In genomic region chr3:146571341-146571740, GRCm38 (mm10) we compare ENCODE assay signal across 34 mouse cellular contexts. TPM values are rescaled to one million over a fixed set of nuclear protein-coding genes. Genes with fewer than 3 reads are reported as not detected.
A peak's percentile ranks its signal among the peaks of the same experiment; 100 is the strongest.
DNase-seq lines count a peak whose midpoint lies in the region; ATAC-seq and TF ChIP-seq lines count a peak whose summit lies in the region.
"Had no signal": no experiment of that assay in that cellular context is flagged by ENCODE, and none has a peak within 500 bp of the region (broad histone marks: within the 10 kb centered on the region; RNA-seq: fewer than 3 reads in every experiment).

No protein-coding gene starts in this region.

- H3K36me3 ChIP-seq in forebrain, embryonic 14.5 days (ENCODE audit: control insufficient read depth, insufficient read depth, low read length): no peaks in the 10 kb centered on the region
- H3K36me3 ChIP-seq in forebrain, embryonic 11.5 days (ENCODE audit: control insufficient read depth, insufficient read depth, low read length): no peaks in the 10 kb centered on the region
- H3K36me3 ChIP-seq: embryonic facial prominence, embryonic 10.5 days; forebrain, embryonic 10.5 days; hindbrain, embryonic 13.5 days; kidney, embryonic 15.5 days; limb, embryonic 12.5 days; midbrain, embryonic 13.5 days had no signal

- DNase-seq in forebrain, embryonic 14.5 days (ENCODE audit: low spot score): no peak
- no peak for DNase-seq in forebrain, embryonic 11.5 days (ENCODE audit: low spot score)
- DNase-seq in lung, postnatal 10 days: peak; percentile 34
- DNase-seq in lung, adult 2 months: no peak
- peak; percentile 38 for DNase-seq in brain, embryonic 14.5 days (ENCODE audit: low read depth)
- DNase-seq in embryo, embryonic 9.5 days (ENCODE audit: extremely low spot score): no peak
- DNase-seq in ovary, postnatal 36 days (ENCODE audit: low spot score): no peak
- DNase-seq: cerebellum, adult 18-20 months; cerebellum, postnatal 25 days; gastrocnemius, postnatal 36 days; heart, postnatal 36 days; kidney, adult 11 months; kidney, postnatal 36 days; layer of hippocampus, postnatal 36 days; right cerebral cortex, postnatal 14 days; spleen, adult 18-20 months had no signal

- TF ChIP-seq CTCF in lung, adult 2 months (IDR thresholded peaks at IDR 0.05; ENCODE audit: insufficient read depth, low read length): no peak
- no peak for TF ChIP-seq CTCF in brain, embryonic 14.5 days (IDR thresholded peaks at IDR 0.05; ENCODE audit: borderline replicate concordance, extremely low read depth, insufficient read depth, insufficient read length)

- H3K9me3 ChIP-seq in forebrain, embryonic 14.5 days (replicated peaks; ENCODE audit: control insufficient read depth, low read length): no peaks in the 10 kb centered on the region
- H3K9me3 ChIP-seq in forebrain, embryonic 11.5 days (ENCODE audit: control insufficient read depth, low read length): no peaks in the 10 kb centered on the region
- H3K9me3 ChIP-seq: embryonic facial prominence, embryonic 10.5 days; forebrain, embryonic 10.5 days; hindbrain, embryonic 13.5 days; kidney, embryonic 15.5 days; limb, embryonic 12.5 days; megakaryocyte, embryonic 14.5 days; midbrain, embryonic 13.5 days had no signal

- H3K27ac ChIP-seq in forebrain, embryonic 14.5 days (ENCODE audit: low read depth, low read length): no peak overlapping the region
- no peak overlapping the region for H3K27ac ChIP-seq in forebrain, embryonic 11.5 days (ENCODE audit: low read depth, low read length)
- H3K27ac ChIP-seq: embryonic facial prominence, embryonic 10.5 days; forebrain, embryonic 10.5 days; hindbrain, embryonic 13.5 days; kidney, embryonic 15.5 days; limb, embryonic 12.5 days; midbrain, embryonic 13.5 days had no signal

- H3K27me3 ChIP-seq in forebrain, embryonic 14.5 days (replicated peaks; ENCODE audit: control insufficient read depth, insufficient read depth, low read length): no peaks in the 10 kb centered on the region
- no peaks in the 10 kb centered on the region for H3K27me3 ChIP-seq in forebrain, embryonic 11.5 days (ENCODE audit: control insufficient read depth, insufficient read depth, low read length)
- H3K27me3 ChIP-seq: hindbrain, embryonic 13.5 days; kidney, embryonic 15.5 days; limb, embryonic 12.5 days; midbrain, embryonic 13.5 days had no signal

- no peak overlapping the region for H3K4me3 ChIP-seq in forebrain, embryonic 14.5 days (ENCODE audit: low read depth, low read length)
- no peak overlapping the region for H3K4me3 ChIP-seq in forebrain, embryonic 11.5 days (ENCODE audit: low read depth, low read length)
- no peak overlapping the region for H3K4me3 ChIP-seq in lung, adult 2 months (replicated peaks; ENCODE audit: extremely low read depth, low read depth, low read length)
- H3K4me3 ChIP-seq: embryonic facial prominence, embryonic 10.5 days; forebrain, embryonic 10.5 days; hindbrain, embryonic 13.5 days; kidney, embryonic 15.5 days; limb, embryonic 12.5 days; megakaryocyte, embryonic 14.5 days; midbrain, embryonic 13.5 days had no signal

- 62% methylated on average over 1 of the region's 1 CpGs for WGBS in forebrain, embryonic 14.5 days
- WGBS in forebrain, embryonic 11.5 days: 79% methylated on average over 1 of the region's 1 CpGs
- 38% methylated on average over 1 of the region's 1 CpGs for WGBS in lung, adult 2 months

- H3K9ac ChIP-seq in forebrain, embryonic 14.5 days (ENCODE audit: low read length): no peak overlapping the region
- H3K9ac ChIP-seq in forebrain, embryonic 11.5 days (ENCODE audit: low read length): no peak overlapping the region
- H3K9ac ChIP-seq: hindbrain, embryonic 13.5 days; kidney, embryonic 15.5 days; limb, embryonic 12.5 days; midbrain, embryonic 13.5 days had no signal

- H3K4me1 ChIP-seq in forebrain, embryonic 14.5 days (ENCODE audit: control insufficient read depth, insufficient read depth, low read length): no peaks in the 10 kb centered on the region
- H3K4me1 ChIP-seq in forebrain, embryonic 11.5 days (replicated peaks; ENCODE audit: control insufficient read depth, insufficient read depth, low read length): no peaks in the 10 kb centered on the region
- no peaks in the 10 kb centered on the region for H3K4me1 ChIP-seq in lung, adult 2 months (ENCODE audit: control insufficient read depth, insufficient read depth, low read length)
- H3K4me1 ChIP-seq: forebrain, embryonic 10.5 days; hindbrain, embryonic 13.5 days; kidney, embryonic 15.5 days; limb, embryonic 12.5 days; midbrain, embryonic 13.5 days had no signal

- 0 out of 2 replicates have a peak, but pooled peaks have one; percentile 44 for ATAC-seq in forebrain, embryonic 14.5 days
- ATAC-seq in forebrain, embryonic 11.5 days (replicated peaks; ENCODE audit: low FRiP score): no peak
- ATAC-seq in megakaryocyte progenitor cell, adult 5-6 weeks (replicated peaks; ENCODE audit: poor library complexity): peak; percentile 69
- ATAC-seq: midbrain, embryonic 13.5 days had no signal

- no peak overlapping the region for H3K4me2 ChIP-seq in forebrain, embryonic 14.5 days (ENCODE audit: low read length)
- H3K4me2 ChIP-seq in forebrain, embryonic 11.5 days (ENCODE audit: low read depth, low read length, severe bottlenecking): no peak overlapping the region
- H3K4me2 ChIP-seq: hindbrain, embryonic 13.5 days; kidney, embryonic 15.5 days; limb, embryonic 12.5 days; midbrain, embryonic 13.5 days had no signal

- no peak for TF ChIP-seq POLR2A in lung, adult 2 months (IDR thresholded peaks at IDR 0.05; ENCODE audit: borderline replicate concordance, extremely low read depth, low read depth, low read length)
- TF ChIP-seq POLR2A in brain, embryonic 14.5 days (IDR thresholded peaks at IDR 0.05; ENCODE audit: borderline replicate concordance, extremely low read depth, insufficient read depth, insufficient read length, poor library complexity, severe bottlenecking): no peak

RNA-seq across cellular contexts. Expression of gene Uox, which starts 1.1 kb away (rescaled TPM):
- not detected in 2 replicates for polyA plus RNA-seq in forebrain, embryonic 14.5 days (2014; fragmentation: Nextera tagmentation; extraction: Ambion mirVana)
- not detected in 2 replicates for polyA plus RNA-seq in forebrain, embryonic 11.5 days (2014; fragmentation: Nextera tagmentation; extraction: Ambion mirVana)
- 0.40 and 0.82 TPM in 2 replicates for polyA plus RNA-seq in lung, adult 2 months (2012; rRNA removed)
- not detected in 2 replicates for polyA plus RNA-seq in brain, embryonic 14.5 days (2012; rRNA removed)
- total RNA-seq in megakaryocyte progenitor cell, adult 5-6 weeks (2015): not detected in 2 replicates
- total RNA-seq in megakaryocyte progenitor cell, adult 5-6 weeks (2017): not detected in 2 replicates
- total RNA-seq: heart, adult 8-10 months; heart, postnatal 36 days; monocyte, adult 5-6 weeks had no signal
- polyA plus RNA-seq: embryonic facial prominence, embryonic 10.5 days; forebrain, embryonic 10.5 days; heart, embryonic 14.5 days; hindbrain, embryonic 13.5 days; limb, embryonic 12.5 days; midbrain, embryonic 13.5 days; neural tube, embryonic 11.5 days had no signal

RNA-seq across cellular contexts. Expression of gene Dnase2b, which starts 44.1 kb away (rescaled TPM):
- not detected in 2 replicates for polyA plus RNA-seq in forebrain, embryonic 14.5 days (2014; fragmentation: Nextera tagmentation; extraction: Ambion mirVana)
- not detected in 2 replicates for polyA plus RNA-seq in forebrain, embryonic 11.5 days (2014; fragmentation: Nextera tagmentation; extraction: Ambion mirVana)
- polyA plus RNA-seq in lung, adult 2 months (2012; rRNA removed): 0.04 TPM in 1 of 2 replicates, not detected in the other
- not detected in 2 replicates for polyA plus RNA-seq in brain, embryonic 14.5 days (2012; rRNA removed)
- total RNA-seq in megakaryocyte progenitor cell, adult 5-6 weeks (2015): not detected in 2 replicates
- total RNA-seq in megakaryocyte progenitor cell, adult 5-6 weeks (2017): 0.14 TPM in 1 of 2 replicates, not detected in the other
- total RNA-seq: adrenal gland, postnatal 36 days; gastrocnemius, adult 18-20 months; gastrocnemius, postnatal 36 days; heart, adult 8-10 months; heart, postnatal 36 days; layer of hippocampus, adult 8-10 months; layer of hippocampus, postnatal 36 days; left cerebral cortex, postnatal 14 days had no signal
- polyA plus RNA-seq: embryonic facial prominence, embryonic 10.5 days; forebrain, embryonic 10.5 days; heart, embryonic 14.5 days; hindbrain, embryonic 13.5 days; limb, embryonic 12.5 days; lung, embryonic 16.5 days; midbrain, embryonic 13.5 days; neural tube, embryonic 11.5 days; testis, adult 2 months had no signal

RNA-seq across cellular contexts. Expression of gene Rpf1, which starts 50.1 kb away (rescaled TPM):
- 60.2 and 64.3 TPM in 2 replicates for polyA plus RNA-seq in forebrain, embryonic 14.5 days (2014; fragmentation: Nextera tagmentation; extraction: Ambion mirVana)
- 70.0 and 72.8 TPM in 2 replicates for polyA plus RNA-seq in forebrain, embryonic 11.5 days (2014; fragmentation: Nextera tagmentation; extraction: Ambion mirVana)
- 7.0 and 10.4 TPM in 2 replicates for polyA plus RNA-seq in lung, adult 2 months (2012; rRNA removed)
- polyA plus RNA-seq in brain, embryonic 14.5 days (2012; rRNA removed): 33.3 and 38.0 TPM in 2 replicates
- 81.7 and 81.8 TPM in 2 replicates for total RNA-seq in megakaryocyte progenitor cell, adult 5-6 weeks (2015)
- total RNA-seq in megakaryocyte progenitor cell, adult 5-6 weeks (2017): 90.2 and 95.2 TPM in 2 replicates

Comparison
In these comparisons a context has a peak if more than half of its experiments do, and no peak if none do; other contexts are left out.
1. DNase-seq: peak in lung, postnatal 10 days (single experiment) and brain, embryonic 14.5 days (single experiment); none in forebrain, embryonic 14.5 days (single experiment), forebrain, embryonic 11.5 days (single experiment), lung, adult 2 months (single experiment), embryo, embryonic 9.5 days (single experiment) and ovary, postnatal 36 days (single experiment).